Mouse (Mus musculus) c-Kit-positive CD71-positive TER-119-positive erythroid progenitor cells, embryonic 14.5 days (primary cell): ENCODE results near the gene Cox7a1.

ENCODE experiments used
- DNase-seq: peaks from one replicate; pipeline ENCODE4 v3.0.0-alpha.2; 2013; ENCODE audit warnings: low spot score

Gene Cox7a1

DNA sequence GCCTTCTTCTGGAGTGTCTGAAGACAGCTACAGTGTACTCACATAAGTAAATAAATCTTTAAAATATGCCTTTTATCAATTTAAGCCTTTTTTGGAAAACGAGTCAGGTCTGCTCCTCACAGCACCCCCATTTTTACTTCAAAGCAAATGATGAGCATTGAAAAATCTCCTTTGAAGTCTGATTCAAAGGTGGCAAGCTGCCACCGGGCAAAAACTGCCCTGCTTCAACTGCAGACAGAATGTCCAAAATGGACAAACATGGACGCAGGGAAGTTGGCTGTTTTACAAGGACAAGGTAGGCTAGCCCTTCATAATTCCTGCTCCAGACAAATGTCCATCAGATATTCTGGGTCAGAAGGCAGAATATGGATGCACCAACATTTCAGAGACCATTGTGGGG, 37.5 kb downstream of the Cox7a1 start:
- DNase-seq = no peak

DNA sequence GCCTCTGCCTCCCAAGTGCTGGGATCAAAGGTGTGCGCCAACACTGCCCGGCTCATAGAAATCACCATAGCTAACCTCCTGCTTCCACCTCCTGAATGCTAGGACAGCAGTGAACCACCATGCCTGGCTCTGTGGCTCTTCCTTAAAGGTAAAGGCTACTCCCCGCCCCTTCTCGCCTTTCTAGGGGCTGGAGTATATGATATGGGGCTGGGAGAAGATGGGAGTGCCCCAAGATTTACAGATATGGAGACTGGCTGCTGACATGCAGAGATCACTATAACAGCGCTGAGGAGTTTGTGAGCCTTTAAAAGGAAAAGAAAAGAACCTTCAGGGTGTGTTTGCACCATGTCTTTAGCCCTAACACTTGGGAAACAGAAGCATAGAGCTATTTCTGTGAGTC, 38.3 kb downstream of the Cox7a1 start:
- peak; percentile 20 for DNase-seq

DNA sequence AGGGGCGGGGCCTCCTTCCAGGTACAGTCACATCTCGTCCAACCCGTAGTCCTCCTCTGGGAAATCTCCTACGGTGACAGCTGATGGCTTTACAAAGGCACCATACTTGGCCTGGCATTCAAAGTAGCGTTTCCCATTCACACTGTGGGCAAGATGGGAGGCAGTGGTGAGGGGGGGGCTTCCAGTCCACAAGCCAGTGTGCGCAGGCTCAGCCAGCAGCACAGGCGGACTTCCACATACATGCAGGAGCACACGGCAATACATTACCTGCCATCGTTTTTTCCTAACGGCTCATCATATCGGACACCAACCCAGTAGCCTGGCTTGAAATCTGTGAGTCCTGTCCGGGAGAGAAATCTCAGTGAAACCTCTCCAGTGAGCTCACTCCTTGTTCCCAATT, 40.3 kb downstream of the Cox7a1 start:
- no peak for DNase-seq

DNA sequence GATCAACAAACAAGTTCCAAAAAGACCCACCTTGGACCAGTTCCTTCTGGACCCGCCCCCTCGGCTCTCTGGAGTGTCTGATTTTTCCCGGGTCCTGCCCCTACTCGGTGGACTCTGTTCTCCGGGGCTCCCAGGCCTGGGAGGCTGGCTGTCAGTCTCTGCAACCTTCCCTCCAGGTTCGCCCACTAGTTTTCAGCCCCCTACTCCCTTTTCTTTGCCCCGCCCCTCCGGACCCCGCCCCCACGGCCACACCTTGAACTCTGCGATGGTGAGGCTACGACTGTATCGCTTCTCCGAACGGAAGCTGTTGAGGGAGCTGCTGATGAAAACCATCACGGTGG, 47.4 kb downstream of the Cox7a1 start:
- peak; percentile 18 for DNase-seq

DNA sequence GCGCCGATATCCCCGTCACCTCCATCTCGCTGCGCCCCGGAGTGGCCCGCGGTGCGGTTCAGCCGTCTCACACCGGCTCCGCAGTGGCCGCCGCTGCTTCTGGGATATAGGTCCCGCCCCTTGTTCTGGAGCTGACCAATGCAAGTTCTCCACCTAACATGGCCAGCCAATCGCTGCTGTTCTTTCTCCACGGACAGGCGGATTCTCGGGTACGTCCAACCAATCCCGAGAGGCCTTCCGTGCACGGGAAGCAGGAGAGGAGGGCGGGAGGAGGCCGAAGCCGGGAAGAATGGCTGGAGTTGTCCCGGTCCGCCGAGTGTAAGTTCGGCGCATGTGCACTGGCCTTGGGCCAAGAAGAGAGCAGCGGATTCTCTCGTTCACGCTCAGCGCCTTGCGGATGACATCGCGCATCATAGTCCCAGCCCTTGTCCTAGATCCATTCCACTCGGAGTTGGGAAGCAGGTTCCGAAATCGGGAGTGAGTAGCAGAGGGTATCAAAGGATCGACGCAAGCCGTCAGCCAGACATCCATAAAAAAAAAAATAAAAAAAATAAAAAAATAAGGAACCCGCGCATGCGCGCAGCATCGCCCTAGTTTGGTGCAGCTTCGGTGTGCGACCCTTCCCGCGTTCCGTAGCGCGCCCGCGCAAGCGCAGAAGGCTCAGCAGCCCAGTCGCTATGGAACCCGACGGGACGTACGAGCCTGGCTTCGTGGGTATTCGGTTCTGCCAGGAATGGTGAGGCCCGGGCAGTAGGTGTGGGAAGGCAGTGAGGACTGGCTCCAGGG, 47.9 kb downstream of the Cox7a1 start, which contains the start of the genes Polr2i and Tbcb:
Polr2i (plus strand) TSS at position 280 of the 786 bp plus-strand sequence.
Tbcb (minus strand) TSS at position 604 of the 786 bp plus-strand sequence.
- DNase-seq = peak; percentile 97

DNA sequence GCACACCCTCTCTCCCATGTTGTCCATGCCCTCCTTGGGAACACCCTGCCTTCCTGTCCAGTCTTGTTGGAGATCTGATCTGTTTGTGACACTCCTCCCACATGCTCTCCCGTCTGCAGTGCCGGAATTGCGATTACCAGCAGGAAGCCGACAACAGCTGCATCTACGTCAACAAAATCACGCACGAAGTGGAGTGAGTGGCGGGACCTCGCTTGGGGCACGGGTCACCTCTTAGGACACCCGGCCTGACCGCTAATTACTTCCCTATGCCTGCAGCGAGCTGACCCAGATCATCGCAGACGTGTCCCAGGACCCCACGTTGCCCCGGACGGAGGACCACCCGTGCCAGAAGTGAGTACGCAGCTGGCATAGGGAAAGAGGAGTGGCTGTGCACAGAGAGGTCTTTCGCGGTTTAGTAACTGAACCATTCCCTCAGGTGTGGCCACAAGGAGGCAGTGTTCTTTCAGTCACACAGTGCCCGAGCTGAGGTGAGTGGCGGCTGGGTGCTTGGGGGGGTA, 48.7 kb downstream of the Cox7a1 start:
- DNase-seq = peak; percentile 63

DNA sequence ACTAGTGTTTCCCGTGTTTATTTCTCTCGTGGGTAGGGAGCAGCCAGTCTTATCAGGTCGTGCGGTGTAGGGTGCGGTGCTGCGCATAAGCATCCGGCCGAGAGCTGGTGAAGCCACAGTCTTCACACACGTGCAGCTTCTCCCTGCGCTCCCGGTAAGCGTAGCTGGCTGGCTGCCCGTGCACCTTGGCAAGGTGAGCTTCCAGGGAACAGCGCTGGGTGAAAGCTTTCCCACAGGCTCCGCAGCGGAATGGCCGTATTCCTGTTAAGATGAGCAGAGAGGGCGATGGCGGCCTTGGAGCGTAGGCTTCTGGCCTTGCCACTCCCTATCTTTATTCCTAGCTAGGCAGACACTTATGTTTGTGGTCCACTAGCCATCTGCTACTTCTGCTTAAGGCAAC, 49.4 kb downstream of the Cox7a1 start:
- DNase-seq = no peak

DNA sequence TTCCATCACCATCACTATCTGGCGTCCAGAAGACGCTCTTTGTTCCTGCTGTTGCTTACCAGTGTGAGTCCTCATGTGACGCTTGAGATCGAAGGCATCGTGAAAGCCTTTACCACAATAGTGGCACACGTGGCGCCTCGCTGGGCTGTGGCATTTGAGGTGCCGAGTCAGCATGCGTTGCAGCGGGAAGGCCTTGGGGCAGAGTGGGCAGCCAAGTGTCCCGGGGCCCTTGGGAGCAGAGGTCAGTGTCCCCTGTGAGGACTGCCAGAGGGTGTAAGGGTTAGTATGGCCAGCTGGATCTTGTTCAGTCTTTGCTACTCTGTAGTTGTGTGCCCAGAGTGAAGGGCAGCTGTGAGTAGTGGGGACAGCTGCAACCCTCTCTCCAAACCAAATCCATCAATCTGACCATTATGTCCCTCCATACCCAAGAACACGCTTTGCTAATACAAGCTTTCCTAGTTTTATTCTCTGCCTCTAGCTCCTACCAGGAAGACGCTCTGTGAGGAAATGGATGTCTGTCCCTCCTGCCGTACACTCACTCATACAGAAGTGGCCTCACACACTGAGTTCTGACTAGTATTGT, 50.4 kb downstream of the Cox7a1 start:
- DNase-seq = no peak

DNA sequence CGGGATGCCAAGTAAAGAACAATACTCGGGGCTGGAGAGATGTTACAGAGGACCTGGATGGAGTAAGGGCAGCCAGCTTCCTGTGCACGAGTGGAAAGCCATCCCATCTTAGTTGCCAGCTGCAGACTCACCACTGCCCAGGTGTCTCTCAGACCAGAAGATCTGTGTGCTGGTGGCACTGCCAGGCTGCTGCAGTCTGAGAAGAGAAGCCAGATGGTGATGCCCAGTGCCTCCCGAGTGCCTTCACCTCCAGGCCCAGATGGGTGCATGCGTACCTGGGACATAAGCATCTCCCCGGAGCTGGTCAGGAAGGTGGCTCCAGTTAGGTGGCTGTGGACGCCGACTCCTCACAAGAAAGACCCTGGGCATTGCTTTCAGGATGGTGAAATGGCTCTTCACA, 51.1 kb downstream of the Cox7a1 start:
- DNase-seq = no peak

DNA sequence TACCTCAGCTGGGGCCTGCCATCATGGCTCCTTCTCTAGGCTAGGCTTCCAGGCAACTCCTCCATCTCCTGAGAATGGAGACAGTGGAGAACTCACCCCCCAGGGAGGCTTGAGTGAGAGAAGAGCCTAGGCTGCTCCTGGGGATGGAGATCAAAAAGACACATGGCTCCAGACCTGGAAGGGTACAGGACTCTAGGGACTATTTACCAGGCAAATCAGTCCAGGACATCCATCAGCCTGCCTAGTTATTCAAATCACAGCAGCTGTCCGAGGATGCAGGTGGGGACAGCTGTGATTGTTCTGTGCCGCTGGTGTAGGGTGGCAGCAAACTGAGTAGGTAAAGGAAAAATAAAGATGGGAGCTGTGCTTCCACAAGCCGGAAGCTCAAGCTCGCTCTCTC, 51.7 kb downstream of the Cox7a1 start, which contains the start of gene Ovol3:
Ovol3 (minus strand) TSS at position 101 of the 400 bp plus-strand sequence.
- no peak for DNase-seq
